Comparison of ENCODE assay signal across 16 mouse cellular contexts in the genomic region with DNA sequence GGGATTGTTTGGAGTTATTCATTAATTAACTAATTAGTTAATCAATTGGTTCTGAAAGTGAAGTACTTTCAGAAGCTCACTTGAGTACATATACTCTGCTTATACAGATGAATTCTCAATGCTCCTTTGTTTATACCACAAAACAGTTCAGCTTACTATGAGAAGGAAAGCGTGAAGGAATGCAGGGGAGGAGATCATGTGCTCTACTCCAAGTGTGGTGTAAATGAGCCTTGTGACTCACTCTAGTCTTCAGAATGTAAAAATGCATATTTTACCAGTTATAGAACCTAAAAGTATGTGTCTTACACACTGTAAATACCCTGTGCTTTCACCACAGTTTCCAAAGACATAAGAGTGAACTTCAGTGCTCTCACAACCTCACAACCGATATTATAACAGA.
DNase-seq lines count a peak whose midpoint lies in the region; ATAC-seq and TF ChIP-seq lines count a peak whose summit lies in the region.
"Had no signal": no experiment of that assay in that cellular context is flagged by ENCODE, and none has a peak within 500 bp of the region (broad histone marks: within the 10 kb centered on the region; RNA-seq: fewer than 3 reads in every experiment).

No protein-coding gene starts in this region.

- H3K27ac ChIP-seq in kidney, adult 2 months (ENCODE audit: insufficient read depth, low read depth, low read length): no peak overlapping the region
- H3K27ac ChIP-seq in kidney, postnatal 0 days: peak overlapping the region; percentile 25; the same call in 1 of the 2 replicates
- H3K27ac ChIP-seq: heart, embryonic 13.5 days; hindbrain, postnatal 0 days; neural tube, embryonic 12.5 days; stomach, postnatal 0 days had no signal

- no peaks in the 10 kb centered on the region for H3K9me3 ChIP-seq in kidney, postnatal 0 days (replicated peaks; ENCODE audit: low read length)
- H3K9me3 ChIP-seq: heart, embryonic 13.5 days; neural tube, embryonic 12.5 days had no signal

- 64% methylated on average over 2 of the region's 2 CpGs for WGBS in kidney, adult 2 months
- WGBS in kidney, postnatal 0 days: 57% methylated on average over 2 of the region's 2 CpGs

- peak; percentile 49 for ATAC-seq in kidney, postnatal 0 days (replicated peaks; ENCODE audit: low FRiP score, low read depth)
- ATAC-seq: hindbrain, postnatal 0 days; liver, postnatal 0 days had no signal

- DNase-seq in kidney, adult 2 months: peak; percentile 46
- DNase-seq in kidney, adult 18-20 months: no peak
- peak; percentile 34 for DNase-seq in 3134 (ENCODE audit: extremely low read depth, insufficient read length, low spot score)
- peak; percentile 70 for DNase-seq in NIH3T3 (ENCODE audit: low read depth)
- peak; percentile 64 for DNase-seq in kidney, postnatal 0 days (ENCODE audit: low spot score)
- DNase-seq in urinary bladder, postnatal 10 days (ENCODE audit: low spot score): no peak
- no peak for DNase-seq in urinary bladder, postnatal 25 days (ENCODE audit: low spot score)
- DNase-seq: cerebellum, adult 11 months; cerebellum, postnatal 25 days; heart, postnatal 36 days; liver; liver, postnatal 0 days had no signal

- TF ChIP-seq CTCF in kidney, adult 2 months (conservative IDR thresholded peaks at IDR 0.05; ENCODE audit: insufficient read depth, insufficient read length, low read depth, low read length): no peak
- no peak for TF ChIP-seq CTCF in kidney, postnatal 0 days (IDR thresholded peaks at IDR 0.05; ENCODE audit: low read depth)

- TF ChIP-seq POLR2A in kidney, adult 2 months (IDR thresholded peaks at IDR 0.05; ENCODE audit: low read depth, low read length): no peak

- H3K4me1 ChIP-seq in kidney, adult 2 months (ENCODE audit: control insufficient read depth, insufficient read depth, low read length): peaks cover 10% of the 10 kb centered on the region; the same call in 1 of the 2 replicates
- H3K4me1 ChIP-seq in kidney, postnatal 0 days (replicated peaks; ENCODE audit: insufficient read depth, low read length): no peaks in the 10 kb centered on the region; the same call in 1 of the 2 replicates
- H3K4me1 ChIP-seq: heart, embryonic 13.5 days; neural tube, embryonic 12.5 days had no signal

- H3K27me3 ChIP-seq in kidney, adult 2 months (replicated peaks; ENCODE audit: control insufficient read depth, insufficient read depth, low read length): no peaks in the 10 kb centered on the region
- no peaks in the 10 kb centered on the region for H3K27me3 ChIP-seq in kidney, postnatal 0 days (ENCODE audit: insufficient read depth, low read length)
- H3K27me3 ChIP-seq: heart, embryonic 13.5 days; neural tube, embryonic 12.5 days had no signal

- no peak overlapping the region for H3K4me2 ChIP-seq in kidney, postnatal 0 days (ENCODE audit: low read length)
- H3K4me2 ChIP-seq: heart, embryonic 13.5 days; neural tube, embryonic 12.5 days had no signal

- no peak overlapping the region for H3K4me3 ChIP-seq in kidney, adult 2 months (ENCODE audit: insufficient read depth, low read depth, low read length)
- H3K4me3 ChIP-seq in kidney, postnatal 0 days (replicated peaks; ENCODE audit: low read depth, low read length): no peak overlapping the region
- H3K4me3 ChIP-seq: heart, embryonic 13.5 days; neural tube, embryonic 12.5 days had no signal

- H3K36me3 ChIP-seq in kidney, adult 2 months (ENCODE audit: control insufficient read depth, insufficient read depth, low read length): no peaks in the 10 kb centered on the region
- no peaks in the 10 kb centered on the region for H3K36me3 ChIP-seq in kidney, postnatal 0 days (ENCODE audit: insufficient read depth, low read length)
- H3K36me3 ChIP-seq: heart, embryonic 13.5 days; neural tube, embryonic 12.5 days had no signal

- no peak overlapping the region for H3K9ac ChIP-seq in kidney, postnatal 0 days (ENCODE audit: low read depth, low read length)
- H3K9ac ChIP-seq: heart, embryonic 13.5 days; liver, postnatal 0 days; neural tube, embryonic 12.5 days had no signal

Comparison
In these comparisons a context has a peak if more than half of its experiments do, and no peak if none do; other contexts are left out.
1. DNase-seq: peak in kidney, adult 2 months (single experiment), 3134 (single experiment), NIH3T3 (single experiment) and kidney, postnatal 0 days (single experiment); none in kidney, adult 18-20 months (single experiment), urinary bladder, postnatal 10 days (single experiment) and urinary bladder, postnatal 25 days (single experiment).